8 mouse cellular contexts compared by ENCODE assay signal in the genomic region with DNA sequence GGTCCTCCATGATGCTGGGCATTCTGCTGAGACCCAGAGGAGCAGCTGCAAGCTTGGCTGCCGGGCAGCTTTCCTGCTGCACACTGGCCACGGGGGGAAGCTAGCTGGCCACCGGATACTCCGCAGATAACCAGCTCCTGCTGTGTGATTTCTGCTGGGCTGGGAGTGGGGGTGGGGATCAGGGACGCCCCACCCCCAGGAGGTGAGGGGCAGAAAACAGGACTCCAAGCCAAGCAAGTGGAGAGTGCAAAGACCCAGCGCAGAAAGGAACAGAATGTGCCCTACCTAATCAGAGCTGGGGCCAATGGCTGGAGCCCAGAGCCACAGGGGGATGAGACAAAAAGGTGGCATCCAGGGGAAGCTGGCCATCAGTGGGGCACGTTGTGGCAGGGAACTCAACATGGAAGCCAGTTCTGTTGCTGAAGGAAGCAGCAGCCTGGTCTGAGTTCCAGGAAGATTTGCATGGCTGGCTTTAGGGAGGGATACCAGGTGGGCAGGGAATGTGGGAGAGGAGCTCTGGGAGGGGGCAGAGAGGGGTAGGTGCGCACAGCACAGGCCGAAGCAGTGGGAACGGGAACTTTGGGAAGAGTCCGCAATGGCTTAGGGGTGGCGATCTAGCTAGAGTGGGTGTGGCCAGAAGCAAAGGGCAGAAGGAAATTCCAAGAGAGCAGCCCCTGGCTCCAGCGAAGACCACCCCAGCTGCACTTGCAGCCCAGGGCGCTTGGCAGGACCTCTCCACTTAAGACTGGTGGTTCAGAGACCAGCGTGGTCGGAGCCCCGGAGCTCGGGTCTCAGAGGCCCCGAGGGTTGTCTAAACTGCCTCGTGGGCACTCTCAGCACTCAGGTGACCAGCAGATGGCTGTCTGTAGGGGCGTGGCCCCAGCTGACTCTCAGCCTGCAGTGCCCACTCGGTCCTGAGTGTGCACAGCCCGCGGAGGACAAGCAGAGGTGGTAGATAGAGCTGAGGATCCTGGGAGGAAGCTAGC.
DNase-seq lines count a peak whose midpoint lies in the region; ATAC-seq lines count a peak whose summit lies in the region.

No protein-coding gene starts in this region.

- DNase-seq in cerebellum, adult 11 months, result peak; percentile 66
- no peak for DNase-seq in cerebellum, postnatal 4 days (ENCODE audit: low spot score in 2 of 2)
- DNase-seq in cerebellum, postnatal 14 days, result peak; percentile 66 to 73
- no peak for DNase-seq in layer of hippocampus, postnatal 14 days (ENCODE audit: low spot score in 2 of 2)

- H3K9ac ChIP-seq in intestine, embryonic 16.5 days (ENCODE audit: low read depth, low read length), result peak overlapping the region; percentile 71
- no peak overlapping the region for H3K9ac ChIP-seq in liver, embryonic 16.5 days (ENCODE audit: low read depth, low read length)
- H3K9ac ChIP-seq in neural tube, embryonic 15.5 days (replicated peaks), result peak overlapping the region; percentile 27

- no peaks in the 10 kb centered on the region for H3K9me3 ChIP-seq in intestine, embryonic 16.5 days (ENCODE audit: control insufficient read depth, low read length)
- no peaks in the 10 kb centered on the region for H3K9me3 ChIP-seq in liver, embryonic 16.5 days (replicated peaks; ENCODE audit: control insufficient read depth, low read length)
- H3K9me3 ChIP-seq in neural tube, embryonic 15.5 days (replicated peaks), result no peaks in the 10 kb centered on the region

- peak overlapping the region; percentile 26 for H3K4me3 ChIP-seq in intestine, embryonic 16.5 days (ENCODE audit: low read length)
- H3K4me3 ChIP-seq in liver, embryonic 16.5 days (ENCODE audit: low read depth, low read length), result no peak overlapping the region; the same call in 1 of the 2 replicates
- H3K4me3 ChIP-seq in neural tube, embryonic 15.5 days (replicated peaks), result no peak overlapping the region

- peaks cover 74% of the 10 kb centered on the region for H3K4me1 ChIP-seq in intestine, embryonic 16.5 days (ENCODE audit: control insufficient read depth, insufficient read depth, low read length)
- H3K4me1 ChIP-seq in liver, embryonic 16.5 days (ENCODE audit: control insufficient read depth, low read depth, low read length), result peaks cover 28% of the 10 kb centered on the region
- peaks cover 79% of the 10 kb centered on the region for H3K4me1 ChIP-seq in neural tube, embryonic 15.5 days

- H3K4me2 ChIP-seq in intestine, embryonic 16.5 days (ENCODE audit: low read depth, low read length), result peak overlapping the region; percentile 78
- H3K4me2 ChIP-seq in liver, embryonic 16.5 days (ENCODE audit: low read depth, low read length), result peak overlapping the region; percentile 32; the same call in 1 of the 2 replicates
- H3K4me2 ChIP-seq in neural tube, embryonic 15.5 days, result peak overlapping the region; percentile 37

- no peaks in the 10 kb centered on the region for H3K27me3 ChIP-seq in intestine, embryonic 16.5 days (replicated peaks; ENCODE audit: control insufficient read depth, insufficient read depth, low read length)
- H3K27me3 ChIP-seq in liver, embryonic 16.5 days (ENCODE audit: control insufficient read depth, insufficient read depth, low read depth, low read length), result peaks cover 46% of the 10 kb centered on the region
- H3K27me3 ChIP-seq in neural tube, embryonic 15.5 days (replicated peaks), result no peaks in the 10 kb centered on the region

- 0 out of 2 replicates have a peak, but pooled peaks have one; percentile 18 for ATAC-seq in granulocyte monocyte progenitor cell, adult 5-6 weeks (replicated peaks; ENCODE audit: poor library complexity, severe bottlenecking)
- peak; percentile 13 for ATAC-seq in intestine, embryonic 16.5 days
- no peak for ATAC-seq in liver, embryonic 16.5 days (ENCODE audit: low read depth)
- ATAC-seq in neural tube, embryonic 15.5 days (ENCODE audit: low FRiP score), result no peak

- no peaks in the 10 kb centered on the region for H3K36me3 ChIP-seq in intestine, embryonic 16.5 days (ENCODE audit: control insufficient read depth, insufficient read depth, low read length)
- H3K36me3 ChIP-seq in liver, embryonic 16.5 days (ENCODE audit: control insufficient read depth, insufficient read depth), result no peaks in the 10 kb centered on the region
- H3K36me3 ChIP-seq in neural tube, embryonic 15.5 days, result no peaks in the 10 kb centered on the region

- peak overlapping the region; percentile 100 for H3K27ac ChIP-seq in intestine, embryonic 16.5 days (ENCODE audit: low read length)
- peak overlapping the region; percentile 19; the same call in 1 of the 2 replicates for H3K27ac ChIP-seq in liver, embryonic 16.5 days (ENCODE audit: low read length)
- peak overlapping the region; percentile 98 for H3K27ac ChIP-seq in neural tube, embryonic 15.5 days (replicated peaks)

- 3% methylated on average over 24 of the region's 24 CpGs for WGBS in intestine, embryonic 16.5 days
- WGBS in liver, embryonic 16.5 days (ENCODE audit: insufficient replicate concordance), result 5% methylated on average over 24 of the region's 24 CpGs
- 6% methylated on average over 24 of the region's 24 CpGs for WGBS in neural tube, embryonic 15.5 days

Comparison
In these comparisons a context has a peak if more than half of its experiments do, and no peak if none do; other contexts are left out.
1. DNase-seq: peak in cerebellum, adult 11 months (single experiment) and cerebellum, postnatal 14 days (2 of 2); none in cerebellum, postnatal 4 days (0 of 2) and layer of hippocampus, postnatal 14 days (0 of 2).
2. ATAC-seq: peak in granulocyte monocyte progenitor cell, adult 5-6 weeks (single experiment) and intestine, embryonic 16.5 days (single experiment); none in liver, embryonic 16.5 days (single experiment) and neural tube, embryonic 15.5 days (single experiment).
3. H3K27ac ChIP-seq: peak in every context shown above with its lines; median percentile 100 in intestine, embryonic 16.5 days; 98 in neural tube, embryonic 15.5 days; 19 in liver, embryonic 16.5 days.
4. Peak in every context shown above with its lines, with median percentiles within 50 percentile points of each other: H3K4me2 ChIP-seq.